In the genomic region with DNA sequence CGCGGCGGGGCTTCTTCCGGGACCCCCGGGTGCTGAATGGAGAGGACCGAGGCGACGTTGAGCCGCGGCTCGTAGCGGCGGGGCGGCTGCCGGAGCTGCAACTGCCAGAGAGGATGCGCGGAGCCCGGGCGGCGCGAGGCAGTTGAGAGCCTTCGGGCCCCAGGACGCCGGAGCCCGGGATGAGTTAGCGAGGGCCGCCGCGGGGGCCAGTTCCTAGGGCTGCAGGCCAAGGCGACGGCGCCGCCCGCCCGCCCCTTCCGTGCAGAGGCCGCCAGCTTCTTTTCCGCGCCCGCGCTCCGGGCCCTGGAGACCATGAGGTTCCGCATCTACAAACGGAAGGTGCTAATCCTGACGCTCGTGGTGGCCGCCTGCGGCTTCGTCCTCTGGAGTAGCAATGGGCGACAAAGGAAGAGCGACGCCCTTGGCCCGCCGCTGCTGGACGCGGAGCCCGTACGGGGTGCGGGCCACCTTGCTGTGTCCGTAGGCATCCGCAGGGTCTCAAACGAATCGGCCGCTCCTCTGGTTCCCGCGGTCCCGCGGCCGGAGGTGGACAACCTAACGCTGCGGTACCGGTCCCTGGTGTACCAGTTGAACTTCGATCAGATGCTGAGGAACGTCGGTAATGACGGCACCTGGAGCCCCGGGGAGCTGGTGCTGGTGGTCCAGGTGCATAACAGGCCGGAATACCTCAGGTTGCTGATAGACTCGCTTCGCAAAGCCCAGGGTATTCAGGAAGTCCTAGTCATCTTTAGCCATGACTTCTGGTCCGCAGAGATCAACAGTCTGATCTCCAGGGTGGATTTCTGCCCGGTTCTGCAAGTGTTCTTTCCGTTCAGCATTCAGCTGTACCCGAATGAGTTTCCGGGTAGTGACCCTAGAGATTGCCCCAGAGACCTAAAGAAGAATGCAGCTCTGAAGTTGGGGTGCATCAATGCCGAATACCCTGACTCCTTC, we compare ENCODE assay signal across 8 mouse cellular contexts. TPM values are rescaled to one million over a fixed set of nuclear protein-coding genes. Genes with fewer than 3 reads are reported as not detected.
A peak's percentile ranks its signal among the peaks of the same experiment; 100 is the strongest.
DNase-seq lines count a peak whose midpoint lies in the region; ATAC-seq and TF ChIP-seq lines count a peak whose summit lies in the region.

No protein-coding gene starts in this region.

- H3K36me3 ChIP-seq in heart, embryonic 12.5 days: peaks cover 31% of the 10 kb centered on the region
- H3K36me3 ChIP-seq in kidney, postnatal 0 days (ENCODE audit: insufficient read depth, low read length): 0 out of 2 replicates have a peak, but pooled peaks cover 4% of the 10 kb centered on the region
- peaks cover 37% of the 10 kb centered on the region for H3K36me3 ChIP-seq in lung, embryonic 14.5 days (ENCODE audit: insufficient read depth)
- H3K36me3 ChIP-seq in neural tube, embryonic 14.5 days (ENCODE audit: control insufficient read depth, insufficient read depth, low read length): peaks cover 3% of the 10 kb centered on the region; the same call in 1 of the 2 replicates

- no peaks in the 10 kb centered on the region for H3K27me3 ChIP-seq in Patski
- H3K27me3 ChIP-seq in heart, embryonic 12.5 days (replicated peaks): no peaks in the 10 kb centered on the region
- no peaks in the 10 kb centered on the region for H3K27me3 ChIP-seq in kidney, postnatal 0 days (ENCODE audit: insufficient read depth, low read length)
- no peaks in the 10 kb centered on the region for H3K27me3 ChIP-seq in lung, embryonic 14.5 days (ENCODE audit: insufficient read depth, low read length)
- H3K27me3 ChIP-seq in neural tube, embryonic 14.5 days (ENCODE audit: control insufficient read depth, insufficient read depth, low read length): no peaks in the 10 kb centered on the region

- H3K4me3 ChIP-seq in heart, embryonic 12.5 days: peak overlapping the region; percentile 66
- H3K4me3 ChIP-seq in kidney, postnatal 0 days (replicated peaks; ENCODE audit: low read depth, low read length): peak overlapping the region; percentile 96
- peak overlapping the region; percentile 83 for H3K4me3 ChIP-seq in lung, embryonic 14.5 days (ENCODE audit: low read depth, low read length)
- peak overlapping the region; percentile 82 for H3K4me3 ChIP-seq in neural tube, embryonic 14.5 days (ENCODE audit: low read depth, low read length)

- in situ Hi-C loops in Patski (cut with MboI; ENCODE audit: low pct_unique_long_range_greater_than_20kb): no loop called here

- H3K9me3 ChIP-seq in heart, embryonic 12.5 days (replicated peaks): no peaks in the 10 kb centered on the region
- no peaks in the 10 kb centered on the region for H3K9me3 ChIP-seq in kidney, postnatal 0 days (replicated peaks; ENCODE audit: low read length)
- H3K9me3 ChIP-seq in lung, embryonic 14.5 days (ENCODE audit: low read depth, low read length): no peaks in the 10 kb centered on the region
- no peaks in the 10 kb centered on the region for H3K9me3 ChIP-seq in neural tube, embryonic 14.5 days (ENCODE audit: control insufficient read depth, low read length)

- H3K27ac ChIP-seq in heart, embryonic 12.5 days (ENCODE audit: poor library complexity, severe bottlenecking): peak overlapping the region; percentile 81
- peak overlapping the region; percentile 90 for H3K27ac ChIP-seq in kidney, postnatal 0 days
- peak overlapping the region; percentile 85 for H3K27ac ChIP-seq in lung, embryonic 14.5 days (ENCODE audit: low read depth)
- peak overlapping the region; percentile 90 for H3K27ac ChIP-seq in neural tube, embryonic 14.5 days (ENCODE audit: low read depth, low read length)

- POLR2A ChIA-PET in Patski (lab: Charles Lee): interaction anchor here (0.6 to 1.6 kb wide), 4 partner anchors 9 to 512 kb away, joined by 3 to 6 read pairs (median 4); partner anchors contain the start of gene Gm49383

- peaks cover 21% of the 10 kb centered on the region for H3K4me1 ChIP-seq in heart, embryonic 12.5 days (replicated peaks)
- H3K4me1 ChIP-seq in kidney, postnatal 0 days (replicated peaks; ENCODE audit: insufficient read depth, low read length): peaks cover 11% of the 10 kb centered on the region; the same call in 1 of the 2 replicates
- H3K4me1 ChIP-seq in lung, embryonic 14.5 days (ENCODE audit: insufficient read depth): peaks cover 8% of the 10 kb centered on the region
- H3K4me1 ChIP-seq in neural tube, embryonic 14.5 days (ENCODE audit: control insufficient read depth, insufficient read depth, low read length): peaks cover 15% of the 10 kb centered on the region

- WGBS in heart, embryonic 12.5 days: 2% methylated on average over 84 of the region's 86 CpGs
- WGBS in kidney, postnatal 0 days: 1% methylated on average over 86 of the region's 86 CpGs
- WGBS in lung, embryonic 14.5 days: 1% methylated on average over 82 of the region's 86 CpGs
- WGBS in neural tube, embryonic 14.5 days: 2% methylated on average over 80 of the region's 86 CpGs

- H3K4me2 ChIP-seq in heart, embryonic 12.5 days: peak overlapping the region; percentile 96
- peak overlapping the region; percentile 99 for H3K4me2 ChIP-seq in kidney, postnatal 0 days (ENCODE audit: low read length)
- H3K4me2 ChIP-seq in lung, embryonic 14.5 days: peak overlapping the region; percentile 94
- H3K4me2 ChIP-seq in neural tube, embryonic 14.5 days (ENCODE audit: low read depth, low read length): peak overlapping the region; percentile 98

- H3K9ac ChIP-seq in heart, embryonic 12.5 days: peak overlapping the region; percentile 88
- H3K9ac ChIP-seq in kidney, postnatal 0 days (ENCODE audit: low read depth, low read length): peak overlapping the region; percentile 79
- peak overlapping the region; percentile 88 for H3K9ac ChIP-seq in lung, embryonic 14.5 days
- H3K9ac ChIP-seq in neural tube, embryonic 14.5 days (replicated peaks; ENCODE audit: low read depth, low read length): peak overlapping the region; percentile 90

- peak; percentile 38 for ATAC-seq in CD4-positive, CD25-positive, alpha-beta regulatory T cell, adult 4 months
- peak; percentile 47 for ATAC-seq in Patski
- peak; percentile 42 for ATAC-seq in erythroblast, adult 5-6 weeks (replicated peaks; ENCODE audit: low FRiP score, poor library complexity, severe bottlenecking)
- ATAC-seq in heart, embryonic 12.5 days (ENCODE audit: insufficient number of reproducible peaks, low FRiP score): peak; percentile 66
- peak; percentile 53 for ATAC-seq in kidney, postnatal 0 days (replicated peaks; ENCODE audit: low FRiP score, low read depth)
- ATAC-seq in lung, embryonic 14.5 days (ENCODE audit: insufficient read depth): peak; percentile 72
- peak; percentile 74 for ATAC-seq in neural tube, embryonic 14.5 days (ENCODE audit: low read depth)

- no peak for TF ChIP-seq CTCF in Patski (IDR thresholded peaks at IDR 0.05)
- no peak for TF ChIP-seq CTCF in kidney, postnatal 0 days (IDR thresholded peaks at IDR 0.05; ENCODE audit: low read depth)
- no peak for TF ChIP-seq CTCF in lung, embryonic 14.5 days (IDR thresholded peaks at IDR 0.05; ENCODE audit: low read depth)

- CTCF ChIA-PET in Patski (lab: Charles Lee): no interaction called here

- DNase-seq in Patski (ENCODE audit: low read depth, low spot score): no peak
- peak; percentile 54 for DNase-seq in kidney, postnatal 0 days (ENCODE audit: low spot score)
- DNase-seq in lung, embryonic 14.5 days: peak; percentile 64
- no peak for DNase-seq in thymus, postnatal 25 days

RNA-seq across cellular contexts. Expression of gene Mgat2, which starts 0.7 kb away (rescaled TPM):
- 10 to 100 TPM in 1 of 2 experiments, 1 to 10 TPM in 1; 7.0 to 18.8 TPM for polyA plus RNA-seq in CD4-positive, CD25-positive, alpha-beta regulatory T cell, adult 4 months (2017; shearing (Covaris generic))
- polyA plus RNA-seq in Patski (2021): 65.9 TPM
- 30.4 and 34.7 TPM in 2 replicates for total RNA-seq in erythroblast, adult 5-6 weeks (2015; ENCODE audit: low replicate concordance)
- 21.2 and 23.1 TPM in 2 replicates for total RNA-seq in erythroblast, adult 5-6 weeks (2017; ENCODE audit: low replicate concordance)
- 56.2 and 56.8 TPM in 2 replicates for polyA plus RNA-seq in heart, embryonic 12.5 days (2016; fragmentation: Nextera tagmentation; extraction: Ambion mirVana)
- 70.0 and 81.5 TPM in 2 replicates for polyA plus RNA-seq in kidney, postnatal 0 days (2015; fragmentation: Nextera tagmentation; extraction: Ambion mirVana)
- 61.4 and 62.0 TPM in 2 replicates for polyA plus RNA-seq in lung, embryonic 14.5 days (2014; fragmentation: Nextera tagmentation; extraction: Ambion mirVana)
- 36.8 and 40.5 TPM in 2 replicates for polyA plus RNA-seq in neural tube, embryonic 14.5 days (2014; fragmentation: Nextera tagmentation; extraction: Ambion mirVana)

RNA-seq across cellular contexts. Expression of gene Rpl36al, which starts 0.7 kb away (rescaled TPM):
- 100 to 1,000 TPM; 393 to 542 TPM for polyA plus RNA-seq in CD4-positive, CD25-positive, alpha-beta regulatory T cell, adult 4 months (2017; shearing (Covaris generic))
- polyA plus RNA-seq in Patski (2021): 455 TPM
- 207 and 213 TPM in 2 replicates for total RNA-seq in erythroblast, adult 5-6 weeks (2015; ENCODE audit: low replicate concordance)
- 166 and 173 TPM in 2 replicates for total RNA-seq in erythroblast, adult 5-6 weeks (2017; ENCODE audit: low replicate concordance)
- polyA plus RNA-seq in heart, embryonic 12.5 days (2016; fragmentation: Nextera tagmentation; extraction: Ambion mirVana): 572 and 579 TPM in 2 replicates
- polyA plus RNA-seq in kidney, postnatal 0 days (2015; fragmentation: Nextera tagmentation; extraction: Ambion mirVana): 734 and 768 TPM in 2 replicates
- polyA plus RNA-seq in lung, embryonic 14.5 days (2014; fragmentation: Nextera tagmentation; extraction: Ambion mirVana): 591 and 633 TPM in 2 replicates
- polyA plus RNA-seq in neural tube, embryonic 14.5 days (2014; fragmentation: Nextera tagmentation; extraction: Ambion mirVana): 381 and 387 TPM in 2 replicates

RNA-seq across cellular contexts. Expression of gene Gm49383, which starts 12.3 kb away (rescaled TPM):
- polyA plus RNA-seq in CD4-positive, CD25-positive, alpha-beta regulatory T cell, adult 4 months (2017; shearing (Covaris generic)): 10 to 100 TPM in 1 of 2 experiments, 1 to 10 TPM in 1; 8.3 to 10.7 TPM
- polyA plus RNA-seq in Patski (2021): 6.5 TPM
- not detected in 2 replicates for total RNA-seq in erythroblast, adult 5-6 weeks (2015; ENCODE audit: low replicate concordance)
- total RNA-seq in erythroblast, adult 5-6 weeks (2017; ENCODE audit: low replicate concordance): 8.1 and 14.4 TPM in 2 replicates
- 18.5 and 19.4 TPM in 2 replicates for polyA plus RNA-seq in heart, embryonic 12.5 days (2016; fragmentation: Nextera tagmentation; extraction: Ambion mirVana)
- polyA plus RNA-seq in kidney, postnatal 0 days (2015; fragmentation: Nextera tagmentation; extraction: Ambion mirVana): 15.2 and 19.8 TPM in 2 replicates
- 31.4 and 31.6 TPM in 2 replicates for polyA plus RNA-seq in lung, embryonic 14.5 days (2014; fragmentation: Nextera tagmentation; extraction: Ambion mirVana)
- 9.9 and 11.8 TPM in 2 replicates for polyA plus RNA-seq in neural tube, embryonic 14.5 days (2014; fragmentation: Nextera tagmentation; extraction: Ambion mirVana)

RNA-seq across cellular contexts. Expression of gene Dnaaf2, which starts 13.6 kb away (rescaled TPM):
- polyA plus RNA-seq in CD4-positive, CD25-positive, alpha-beta regulatory T cell, adult 4 months (2017; shearing (Covaris generic)): 1 to 10 TPM; 2.5 to 2.8 TPM
- polyA plus RNA-seq in Patski (2021): 3.6 TPM
- 0.19 and 1.0 TPM in 2 replicates for total RNA-seq in erythroblast, adult 5-6 weeks (2015; ENCODE audit: low replicate concordance)
- 0.84 and 2.9 TPM in 2 replicates for total RNA-seq in erythroblast, adult 5-6 weeks (2017; ENCODE audit: low replicate concordance)
- 8.1 and 9.1 TPM in 2 replicates for polyA plus RNA-seq in heart, embryonic 12.5 days (2016; fragmentation: Nextera tagmentation; extraction: Ambion mirVana)
- 7.4 and 7.5 TPM in 2 replicates for polyA plus RNA-seq in kidney, postnatal 0 days (2015; fragmentation: Nextera tagmentation; extraction: Ambion mirVana)
- polyA plus RNA-seq in lung, embryonic 14.5 days (2014; fragmentation: Nextera tagmentation; extraction: Ambion mirVana): 9.3 and 11.3 TPM in 2 replicates
- 6.8 and 7.3 TPM in 2 replicates for polyA plus RNA-seq in neural tube, embryonic 14.5 days (2014; fragmentation: Nextera tagmentation; extraction: Ambion mirVana)

RNA-seq across cellular contexts. Expression of gene Lrr1, which starts 16.0 kb away (rescaled TPM):
- polyA plus RNA-seq in CD4-positive, CD25-positive, alpha-beta regulatory T cell, adult 4 months (2017; shearing (Covaris generic)): under 1 TPM; 0.70 to 0.71 TPM
- polyA plus RNA-seq in Patski (2021): 3.1 TPM
- 14.2 and 16.5 TPM in 2 replicates for total RNA-seq in erythroblast, adult 5-6 weeks (2015; ENCODE audit: low replicate concordance)
- 6.7 and 8.8 TPM in 2 replicates for total RNA-seq in erythroblast, adult 5-6 weeks (2017; ENCODE audit: low replicate concordance)
- polyA plus RNA-seq in heart, embryonic 12.5 days (2016; fragmentation: Nextera tagmentation; extraction: Ambion mirVana): 16.1 and 17.5 TPM in 2 replicates
- polyA plus RNA-seq in kidney, postnatal 0 days (2015; fragmentation: Nextera tagmentation; extraction: Ambion mirVana): 10.7 and 11.5 TPM in 2 replicates
- 29.8 and 30.9 TPM in 2 replicates for polyA plus RNA-seq in lung, embryonic 14.5 days (2014; fragmentation: Nextera tagmentation; extraction: Ambion mirVana)
- 1.6 and 1.8 TPM in 2 replicates for polyA plus RNA-seq in neural tube, embryonic 14.5 days (2014; fragmentation: Nextera tagmentation; extraction: Ambion mirVana)

Comparison
In these comparisons a context has a peak if more than half of its experiments do, and no peak if none do; other contexts are left out.
1. DNase-seq: peak in kidney, postnatal 0 days (single experiment) and lung, embryonic 14.5 days (single experiment); none in Patski (single experiment) and thymus, postnatal 25 days (single experiment).
2. Peak in every context shown above with its lines, with median percentiles within 50 percentile points of each other: ATAC-seq, H3K27ac ChIP-seq, H3K4me2 ChIP-seq, H3K4me3 ChIP-seq and H3K9ac ChIP-seq.